Mouse (Mus musculus) forebrain, embryonic 15.5 days (tissue): Measurements from ENCODE around the gene Rbm4b. TPM values are rescaled to one million over a fixed set of nuclear protein-coding genes. Genes with fewer than 3 reads are reported as not detected.
A peak's percentile ranks its signal among the peaks of the same experiment; 100 is the strongest.
"Not testable (repeated sequence)": the region's sequence is repeated elsewhere in the genome, so short reads cannot be mapped to it uniquely, and the experiment has no call there.

Experiments used
- ATAC-seq: fragments of 200-750 bp; cut with Nextera tagmentation; replicated peaks from 2 replicates; pipeline ENCODE4 v1.8.0; 2017; ENCODE audit warnings: mild to moderate bottlenecking, moderate TSS enrichment, moderate library complexity
- H3K27ac ChIP-seq: fragments of 300-500 bp; sonication (generic); replicated peaks from 2 replicates; pipeline ENCODE4 v1.5.1; 2015; ENCODE audit warnings: mild to moderate bottlenecking, inconsistent platforms
- H3K27me3 ChIP-seq: fragments of 300-500 bp; sonication (generic); 2 replicates; pipeline ENCODE4 v1.6.1; 2015; ENCODE audit warnings: inconsistent platforms
- H3K36me3 ChIP-seq: fragments of 300-500 bp; sonication (generic); 2 replicates; pipeline ENCODE4 v1.6.1; 2015; ENCODE audit warnings: mild to moderate bottlenecking, inconsistent platforms
- H3K4me1 ChIP-seq: fragments of 300-500 bp; sonication (generic); 2 replicates; pipeline ENCODE4 v1.6.1; 2015; ENCODE audit warnings: inconsistent platforms
- H3K4me2 ChIP-seq: fragments of 300-500 bp; sonication (generic); replicated peaks from 2 replicates; pipeline ENCODE4 v1.6.1; 2015; ENCODE audit warnings: mild to moderate bottlenecking, inconsistent platforms
- H3K4me3 ChIP-seq: fragments of 300-500 bp; sonication (generic); 2 replicates; pipeline ENCODE4 v1.5.1; 2015; ENCODE audit warnings: mild to moderate bottlenecking, inconsistent platforms
- H3K9ac ChIP-seq: fragments of 300-500 bp; sonication (generic); replicated peaks from 2 replicates; pipeline ENCODE4 v1.6.1; 2015; ENCODE audit warnings: mild to moderate bottlenecking, inconsistent platforms
- H3K9me3 ChIP-seq: fragments of 300-500 bp; sonication (generic); 2 replicates; pipeline ENCODE4 v1.6.1; 2016; ENCODE audit warnings: inconsistent platforms
- WGBS: fragments of 180-500 bp; shearing (Covaris S2); methylation state at CpG from one replicate; pipeline ENCODE4 v1.1.7; 2015; ENCODE audit warnings: mixed read lengths; 5-methylcytosine and 5-hydroxymethylcytosine counted together
- polyA plus RNA-seq: library from polyadenylated mRNA; unstranded; fragments of >200 nt; fragmentation: Nextera tagmentation; extraction: Ambion mirVana; gene quantifications from 2 replicates; pipeline ENCODE4 v1.2.1, GENCODE M21; 2015

Rbm4b gene
- polyA plus RNA-seq, 1 experiment from 2014 or later: 193 TPM

GRCm38 (mm10) chr19:4746611-4747010, 9.7 kb upstream of the Rbm4b start:
- 86% methylated on average over 14 of the region's 14 CpGs for WGBS
- no peak overlapping the region for H3K4me2 ChIP-seq
- H3K4me3 ChIP-seq: no peak overlapping the region
- no peaks in the 10 kb centered on the region for H3K4me1 ChIP-seq
- no peaks in the 10 kb centered on the region for H3K9me3 ChIP-seq
- H3K9ac ChIP-seq: no peak overlapping the region
- H3K27ac ChIP-seq: no peak overlapping the region
- no peaks in the 10 kb centered on the region for H3K27me3 ChIP-seq
- peaks cover 94% of the 10 kb centered on the region for H3K36me3 ChIP-seq
- ATAC-seq: no peak

- whole genome bisulfite sequencing: 92% methylated on average over 9 of the region's 9 CpGs
- H3K36me3 ChIP-seq: peaks cover 94% of the 10 kb centered on the region
- H3K4me3 ChIP-seq: no peak overlapping the region
- H3K4me2 ChIP-seq: no peak overlapping the region
- no peaks in the 10 kb centered on the region for H3K27me3 ChIP-seq
- H3K9me3 ChIP-seq: no peaks in the 10 kb centered on the region
- ATAC-seq: no peak
- no peak overlapping the region for H3K27ac ChIP-seq
- no peaks in the 10 kb centered on the region for H3K4me1 ChIP-seq
- H3K9ac ChIP-seq: no peak overlapping the region
Measured at GRCm38 (mm10) chr19:4747631-4748312, 8.5 kb upstream of the Rbm4b start.

GRCm38 (mm10) chr19:4748493-4748892, 7.8 kb upstream of the Rbm4b start:
- H3K4me1 ChIP-seq: no peaks in the 10 kb centered on the region
- ATAC-seq: no peak
- H3K4me3 ChIP-seq: no peak overlapping the region
- WGBS: 89% methylated on average over 10 of the region's 10 CpGs
- H3K4me2 ChIP-seq: no peak overlapping the region
- peaks cover 90% of the 10 kb centered on the region for H3K36me3 ChIP-seq
- no peak overlapping the region for H3K9ac ChIP-seq
- H3K27ac ChIP-seq: no peak overlapping the region
- no peaks in the 10 kb centered on the region for H3K27me3 ChIP-seq
- H3K9me3 ChIP-seq: no peaks in the 10 kb centered on the region

GRCm38 (mm10) chr19:4749975-4750374, 6.3 kb upstream of the Rbm4b start:
- H3K27ac ChIP-seq: no peak overlapping the region
- no peak overlapping the region for H3K9ac ChIP-seq
- H3K36me3 ChIP-seq: peaks cover 78% of the 10 kb centered on the region
- no peaks in the 10 kb centered on the region for H3K9me3 ChIP-seq
- H3K4me1 ChIP-seq: no peaks in the 10 kb centered on the region
- H3K4me3 ChIP-seq: no peak overlapping the region
- no peaks in the 10 kb centered on the region for H3K27me3 ChIP-seq
- no peak overlapping the region for H3K4me2 ChIP-seq
- 89% methylated on average over 6 of the region's 6 CpGs for WGBS
- no peak for ATAC-seq

- WGBS: 0% methylated on average over 10 of the region's 10 CpGs
- peak overlapping the region; percentile 87 for H3K9ac ChIP-seq
- peak overlapping the region; percentile 78 for H3K4me3 ChIP-seq
- no peaks in the 10 kb centered on the region for H3K27me3 ChIP-seq
- H3K4me2 ChIP-seq: peak overlapping the region; percentile 67
- H3K9me3 ChIP-seq: no peaks in the 10 kb centered on the region
- ATAC-seq: peak; percentile 80
- peaks cover 36% of the 10 kb centered on the region for H3K4me1 ChIP-seq
- H3K36me3 ChIP-seq: peaks cover 37% of the 10 kb centered on the region
- peak overlapping the region; percentile 99 for H3K27ac ChIP-seq
Measured at GRCm38 (mm10) chr19:4755565-4756192, 618 bp upstream of the Rbm4b start.

GRCm38 (mm10) chr19:4756921-4757320, 624 bp downstream of the Rbm4b start:
- 2% methylated on average over 9 of the region's 9 CpGs for WGBS
- no peak for ATAC-seq
- Histone ChIP-seq H3K27me3 (no peaks in the 10 kb centered on the region), H3K4me3 (peak overlapping the region; percentile 78), H3K4me2 (peak overlapping the region; percentile 67), H3K36me3 (peaks cover 35% of the 10 kb centered on the region), H3K9me3 (no peaks in the 10 kb centered on the region), H3K9ac (peak overlapping the region; percentile 87), H3K27ac (peak overlapping the region; percentile 99), H3K4me1 (peaks cover 49% of the 10 kb centered on the region)

- H3K4me3 ChIP-seq, H3K9ac ChIP-seq, H3K27ac ChIP-seq, H3K27me3 ChIP-seq, ATAC-seq, H3K9me3 ChIP-seq: not testable (repeated sequence)
- Histone ChIP-seq H3K4me2 (0 out of 2 replicates have a peak overlapping the region, but pooled peaks have one; percentile 0), H3K4me1 (peaks cover 78% of the 10 kb centered on the region), H3K36me3 (peaks cover 58% of the 10 kb centered on the region)
- 91% methylated on average over 8 of the region's 8 CpGs for WGBS
Measured at GRCm38 (mm10) chr19:4760544-4760943, 4.2 kb downstream of the Rbm4b start.

- Histone ChIP-seq H3K36me3 (peaks cover 68% of the 10 kb centered on the region), H3K27me3 (no peaks in the 10 kb centered on the region), H3K9me3 (no peaks in the 10 kb centered on the region), H3K4me1 (peaks cover 74% of the 10 kb centered on the region), H3K27ac (no peak overlapping the region), H3K9ac (no peak overlapping the region; the same call in 1 of the 2 replicates), H3K4me3 (no peak overlapping the region), H3K4me2 (no peak overlapping the region)
- 49% methylated on average over 1 of the region's 1 CpGs for WGBS
- ATAC-seq: no peak
Measured at GRCm38 (mm10) chr19:4762876-4763275, 6.6 kb downstream of the Rbm4b start.

GRCm38 (mm10) chr19:4767507-4768148, 11.3 kb downstream of the Rbm4b start:
- no peaks in the 10 kb centered on the region for H3K27me3 ChIP-seq
- no peak overlapping the region for H3K9ac ChIP-seq
- no peak overlapping the region for H3K4me2 ChIP-seq
- H3K4me1 ChIP-seq: peaks cover 27% of the 10 kb centered on the region
- peaks cover 65% of the 10 kb centered on the region for H3K36me3 ChIP-seq
- no peak overlapping the region for H3K4me3 ChIP-seq
- H3K27ac ChIP-seq: no peak overlapping the region
- H3K9me3 ChIP-seq: no peaks in the 10 kb centered on the region
- 95% methylated on average over 9 of the region's 12 CpGs for WGBS
- no peak for ATAC-seq

GRCm38 (mm10) chr19:4772785-4773184, 16.5 kb downstream of the Rbm4b start:
- no peak overlapping the region for H3K9ac ChIP-seq
- H3K4me1 ChIP-seq: no peaks in the 10 kb centered on the region; the same call in 1 of the 2 replicates
- no peak overlapping the region for H3K4me2 ChIP-seq
- no peak overlapping the region for H3K4me3 ChIP-seq
- no peak overlapping the region for H3K27ac ChIP-seq
- H3K27me3 ChIP-seq: no peaks in the 10 kb centered on the region
- H3K36me3 ChIP-seq: peaks cover 64% of the 10 kb centered on the region
- WGBS: 83% methylated on average over 3 of the region's 3 CpGs
- no peaks in the 10 kb centered on the region for H3K9me3 ChIP-seq
- ATAC-seq: no peak

GRCm38 (mm10) chr19:4782891-4783290, 26.6 kb downstream of the Rbm4b start:
- H3K27ac ChIP-seq: no peak overlapping the region
- H3K4me3 ChIP-seq: no peak overlapping the region
- no peak overlapping the region for H3K9ac ChIP-seq
- no peak for ATAC-seq
- H3K27me3 ChIP-seq: no peaks in the 10 kb centered on the region
- H3K36me3 ChIP-seq: peaks cover 71% of the 10 kb centered on the region
- 86% methylated on average over 2 of the region's 2 CpGs for WGBS
- H3K4me2 ChIP-seq: no peak overlapping the region
- peaks cover 26% of the 10 kb centered on the region for H3K4me1 ChIP-seq
- H3K9me3 ChIP-seq: no peaks in the 10 kb centered on the region

GRCm38 (mm10) chr19:4785206-4785605, 28.9 kb downstream of the Rbm4b start:
- Histone ChIP-seq H3K9me3 (no peaks in the 10 kb centered on the region), H3K4me3 (no peak overlapping the region), H3K4me2 (no peak overlapping the region), H3K9ac (no peak overlapping the region), H3K4me1 (peaks cover 43% of the 10 kb centered on the region), H3K27me3 (no peaks in the 10 kb centered on the region), H3K36me3 (peaks cover 70% of the 10 kb centered on the region), H3K27ac (no peak overlapping the region)
- ATAC-seq: no peak
- WGBS: 88% methylated on average over 7 of the region's 7 CpGs
